Mouse (Mus musculus) adrenal gland, postnatal 14 days (tissue): ENCODE measurements around the gene Morf4l1. TPM values are rescaled to one million over a fixed set of nuclear protein-coding genes. Genes with fewer than 3 reads are reported as not detected.
"Not testable (repeated sequence)": the region's sequence is repeated elsewhere in the genome, so short reads cannot be mapped to it uniquely, and the experiment has no call there.

ENCODE experiments used
- DNase-seq: peaks from one replicate; pipeline ENCODE4 v3.0.0; 2021; ENCODE audit warnings: mixed read lengths
- total RNA-seq: library from RNA; stranded (reverse); gene quantifications from 2 replicates; pipeline ENCODE4 v1.2.3, GENCODE M21; 2021

Morf4l1 gene
- total RNA-seq, 1 experiment from 2014 or later, result 268 TPM

- not testable (repeated sequence) for DNase-seq
Measured at GRCm38 (mm10) chr9:90060932-90061331, 53.6 kb downstream of the Morf4l1 start.

- peak; percentile 70 for DNase-seq
Measured at GRCm38 (mm10) chr9:90060574-90060875, 54.0 kb downstream of the Morf4l1 start.

GRCm38 (mm10) chr9:90059828-90060573, 54.6 kb downstream of the Morf4l1 start:
- peak; percentile 14 for DNase-seq

DNA sequence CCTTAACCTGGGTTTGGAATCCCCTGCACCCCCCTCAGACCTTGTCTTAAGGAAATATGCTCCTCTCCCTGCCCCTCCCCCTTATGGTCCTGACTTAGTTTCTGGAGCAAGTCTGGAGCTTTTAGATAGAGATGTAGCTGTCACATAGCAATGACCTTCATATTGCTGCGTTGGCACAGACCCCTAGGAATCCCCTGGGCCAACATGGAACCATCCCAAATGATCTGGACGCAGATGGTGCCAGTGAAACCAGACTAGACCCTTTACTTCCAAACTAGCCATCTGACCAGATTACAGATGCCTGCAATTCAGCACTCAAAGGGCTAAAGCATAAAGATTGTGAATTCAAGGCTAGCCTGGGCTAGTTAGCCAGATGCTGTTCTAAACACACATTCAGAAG, 57.9 kb downstream of the Morf4l1 start:
- DNase-seq, result no peak

DNA sequence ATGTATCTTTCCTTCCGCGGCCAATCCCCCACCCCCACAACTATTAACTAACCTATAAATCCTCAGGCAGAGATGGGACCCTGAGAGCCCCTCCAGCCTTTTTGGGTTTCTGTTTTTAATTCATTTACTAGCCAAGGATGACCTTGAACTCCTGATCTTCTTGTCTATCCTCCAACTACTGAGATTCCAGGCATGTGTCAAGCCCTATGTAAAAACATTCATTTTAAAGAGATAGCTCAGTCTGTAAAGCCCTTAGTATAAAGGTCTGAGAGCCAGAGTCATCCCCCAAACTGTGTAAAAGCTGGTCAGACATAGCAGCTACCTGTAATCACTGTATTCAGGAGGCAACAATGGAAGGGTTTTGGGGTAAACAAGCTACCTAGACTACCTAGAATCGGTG, 58.7 kb downstream of the Morf4l1 start:
- no peak for DNase-seq

GRCm38 (mm10) chr9:90055409-90055808, 59.2 kb downstream of the Morf4l1 start:
- no peak for DNase-seq

DNA sequence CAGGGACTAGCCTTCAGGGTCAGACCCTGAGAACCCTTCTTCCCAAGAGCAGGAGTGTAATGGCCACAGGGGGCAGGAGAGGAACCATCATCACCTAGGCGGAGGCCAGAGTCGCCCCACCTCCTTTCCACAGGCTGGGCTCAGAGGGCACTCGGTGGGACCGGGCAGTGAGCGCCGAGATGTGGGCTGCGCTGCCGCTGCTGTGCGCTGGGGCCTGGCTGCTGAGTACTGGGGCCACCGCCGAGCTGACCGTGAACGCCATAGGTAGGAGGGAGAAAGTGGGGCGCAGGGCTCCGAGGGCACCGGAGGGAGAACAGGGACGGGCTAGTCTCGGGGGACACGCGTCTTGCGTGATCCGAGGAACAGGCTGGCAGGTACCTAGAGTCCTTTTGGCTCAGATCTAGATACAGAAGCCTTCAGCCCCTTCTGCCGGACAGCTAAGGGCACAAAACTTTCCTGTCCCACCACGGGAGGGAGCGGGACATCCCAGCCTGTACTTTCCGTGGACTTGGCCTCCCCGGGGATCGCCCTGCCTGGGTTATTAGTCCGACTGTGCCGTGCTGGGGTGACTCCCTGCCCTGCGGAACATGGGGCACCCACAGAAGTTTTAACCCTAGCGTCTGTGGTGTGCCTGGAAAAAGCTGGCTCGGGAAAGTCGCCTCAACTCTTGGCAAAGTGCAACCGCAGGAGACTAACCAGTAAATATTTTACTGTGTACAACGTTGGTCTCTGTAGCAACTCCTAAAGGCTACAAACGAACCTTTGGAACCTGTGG, 60.0 kb downstream of the Morf4l1 start:
- peak; percentile 90 for DNase-seq

GRCm38 (mm10) chr9:90053852-90054251, 60.7 kb downstream of the Morf4l1 start, which contains the start of gene Ctsh:
Gene Ctsh (plus strand): TSS chr9:90054152.
- no peak for DNase-seq

- no peak for DNase-seq
Measured at GRCm38 (mm10) chr9:90047937-90048627, 66.5 kb downstream of the Morf4l1 start.

GRCm38 (mm10) chr9:90045191-90045590, 69.4 kb downstream of the Morf4l1 start:
- no peak for DNase-seq

DNA sequence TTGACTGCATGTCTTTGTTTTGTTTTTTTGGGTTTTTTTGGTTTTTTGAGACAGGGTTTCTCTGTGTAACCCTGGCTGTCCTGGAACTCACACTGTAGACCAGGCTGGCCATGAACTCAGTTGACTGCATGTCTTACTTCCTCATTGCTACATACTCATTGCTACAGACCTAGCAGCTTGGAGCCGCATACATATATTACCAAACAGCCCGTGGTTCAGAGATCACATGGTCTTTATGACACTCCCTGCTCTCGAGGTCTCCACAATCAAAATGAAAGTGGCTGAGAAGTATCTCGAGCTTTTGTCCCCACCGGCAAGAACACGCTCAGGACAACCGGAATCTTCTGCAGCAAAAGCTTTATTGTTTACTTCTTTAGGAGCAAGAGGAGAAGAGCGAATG, 71.7 kb downstream of the Morf4l1 start:
- DNase-seq, result not testable (repeated sequence)

Other genes with a start within 250 kb of the Morf4l1 start
- gene Rasgrf1, start 204.9 kb downstream of the Morf4l1 start, total RNA-seq, result 5.3 and 5.7 TPM in 2 replicates
- gene Ctsh, start 60.6 kb downstream of the Morf4l1 start, total RNA-seq, result 103 and 106 TPM in 2 replicates
- gene Adamts7, start 48.3 kb upstream of the Morf4l1 start, total RNA-seq, result 8.6 and 9.0 TPM in 2 replicates
- 25.5 and 30.2 TPM in 2 replicates for gene Tbc1d2b, start 156.0 kb upstream of the Morf4l1 start, total RNA-seq